Mouse (Mus musculus): ENCODE measurements around the gene Il4i1. TPM values are rescaled to one million over a fixed set of nuclear protein-coding genes. Genes with fewer than 3 reads are reported as not detected.

Il4i1 gene
- polyA plus RNA-seq, 1 experiment = 9.7 TPM

- H3K4me1 ChIP-seq (ENCODE audit: control insufficient read depth, insufficient read depth, low read length) = no peaks in the 10 kb centered on the region
- DNase-seq = no peak
- no peak for TF ChIP-seq POLR2A (IDR thresholded peaks at IDR 0.05; ENCODE audit: low read depth, low read length)
- TF ChIP-seq CTCF (conservative IDR thresholded peaks at IDR 0.05; ENCODE audit: insufficient read depth, insufficient read length, low read depth, low read length) = no peak
- 72% methylated on average over 3 of the region's 3 CpGs for WGBS
- no peaks in the 10 kb centered on the region for H3K27me3 ChIP-seq (replicated peaks; ENCODE audit: control insufficient read depth, insufficient read depth, low read length)
- H3K4me3 ChIP-seq (ENCODE audit: insufficient read depth, low read depth, low read length) = no peak overlapping the region
- H3K36me3 ChIP-seq (ENCODE audit: control insufficient read depth, insufficient read depth, low read length) = no peaks in the 10 kb centered on the region
- no peak overlapping the region for H3K27ac ChIP-seq (ENCODE audit: insufficient read depth, low read depth, low read length)
Observed at GRCm38 (mm10) chr7:44789531-44789930, 26.7 kb upstream of the Il4i1 start.

DNA sequence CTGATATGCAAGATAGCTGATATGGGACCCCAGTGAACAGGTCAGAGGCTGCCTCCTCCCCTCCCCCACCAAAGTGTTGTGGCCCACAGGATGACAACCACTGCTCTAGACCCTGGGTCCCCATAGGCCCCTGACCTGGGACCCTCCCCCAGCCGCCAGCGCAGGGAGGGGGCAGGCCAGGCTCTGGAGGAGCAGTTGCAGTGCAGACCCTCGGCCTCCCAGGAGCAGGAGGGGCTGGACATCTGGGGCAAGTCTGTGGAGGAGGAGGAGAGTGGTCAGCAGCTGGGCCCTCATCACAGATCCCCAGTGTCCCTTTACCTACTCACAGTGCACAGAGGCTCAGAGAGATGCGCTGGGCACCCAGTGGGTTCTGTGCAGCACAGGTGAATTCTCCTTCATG lies 26.1 kb upstream of the Il4i1 start:
- 46% methylated on average over 4 of the region's 4 CpGs for WGBS
- H3K36me3 ChIP-seq (ENCODE audit: control insufficient read depth, insufficient read depth, low read length) = no peaks in the 10 kb centered on the region
- DNase-seq = no peak

DNA sequence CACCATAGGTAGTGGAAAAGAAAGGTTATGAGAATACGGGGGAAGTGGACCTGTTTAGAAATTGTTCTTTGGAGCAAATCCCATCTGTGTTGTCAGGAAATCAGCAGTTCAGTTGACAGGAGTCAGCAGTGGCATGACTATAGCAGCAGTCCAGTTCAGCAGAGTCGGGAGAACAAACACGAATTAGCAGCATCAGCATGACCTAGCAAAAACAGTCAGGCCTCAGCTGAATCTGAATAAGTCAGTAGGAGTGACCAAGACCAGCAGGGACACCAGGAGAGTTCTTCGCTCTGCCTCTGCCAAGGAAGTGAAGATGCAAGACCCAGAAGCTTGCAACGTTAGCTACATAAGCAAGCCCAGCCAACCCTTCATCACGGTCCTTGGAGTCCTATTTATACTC lies 23.4 kb upstream of the Il4i1 start:
- no peak for TF ChIP-seq CTCF (conservative IDR thresholded peaks at IDR 0.05; ENCODE audit: insufficient read depth, insufficient read length, low read depth, low read length)
- TF ChIP-seq POLR2A (IDR thresholded peaks at IDR 0.05; ENCODE audit: low read depth, low read length) = no peak
- Histone ChIP-seq H3K27ac (ENCODE audit: insufficient read depth, low read depth, low read length) (no peak overlapping the region), H3K36me3 (ENCODE audit: control insufficient read depth, insufficient read depth, low read length) (no peaks in the 10 kb centered on the region), H3K27me3 (replicated peaks; ENCODE audit: control insufficient read depth, insufficient read depth, low read length) (no peaks in the 10 kb centered on the region), H3K4me3 (ENCODE audit: insufficient read depth, low read depth, low read length) (no peak overlapping the region), H3K4me1 (ENCODE audit: control insufficient read depth, insufficient read depth, low read length) (no peaks in the 10 kb centered on the region)
- WGBS = 75% methylated on average over 6 of the region's 6 CpGs
- DNase-seq = no peak

More for the DNA sequence above, 26.1 kb upstream of the Il4i1 start:
- no peak for TF ChIP-seq CTCF (conservative IDR thresholded peaks at IDR 0.05; ENCODE audit: insufficient read depth, insufficient read length, low read depth, low read length)
- TF ChIP-seq POLR2A (IDR thresholded peaks at IDR 0.05; ENCODE audit: low read depth, low read length) = no peak
- no peaks in the 10 kb centered on the region for H3K27me3 ChIP-seq (replicated peaks; ENCODE audit: control insufficient read depth, insufficient read depth, low read length)
- H3K4me3 ChIP-seq (ENCODE audit: insufficient read depth, low read depth, low read length) = no peak overlapping the region
- H3K27ac ChIP-seq (ENCODE audit: insufficient read depth, low read depth, low read length) = no peak overlapping the region
- no peaks in the 10 kb centered on the region for H3K4me1 ChIP-seq (ENCODE audit: control insufficient read depth, insufficient read depth, low read length)

- TF ChIP-seq CTCF (conservative IDR thresholded peaks at IDR 0.05; ENCODE audit: insufficient read depth, insufficient read length, low read depth, low read length) (no peak), POLR2A (IDR thresholded peaks at IDR 0.05; ENCODE audit: low read depth, low read length) (no peak)
- Histone ChIP-seq H3K4me3 (ENCODE audit: insufficient read depth, low read depth, low read length) (no peak overlapping the region), H3K36me3 (ENCODE audit: control insufficient read depth, insufficient read depth, low read length) (no peaks in the 10 kb centered on the region), H3K27me3 (replicated peaks; ENCODE audit: control insufficient read depth, insufficient read depth, low read length) (no peaks in the 10 kb centered on the region), H3K27ac (ENCODE audit: insufficient read depth, low read depth, low read length) (no peak overlapping the region), H3K4me1 (ENCODE audit: control insufficient read depth, insufficient read depth, low read length) (no peaks in the 10 kb centered on the region)
- 87% methylated on average over 2 of the region's 2 CpGs for WGBS
- DNase-seq = no peak
Observed at GRCm38 (mm10) chr7:44808927-44809326, 7.3 kb upstream of the Il4i1 start.

DNA sequence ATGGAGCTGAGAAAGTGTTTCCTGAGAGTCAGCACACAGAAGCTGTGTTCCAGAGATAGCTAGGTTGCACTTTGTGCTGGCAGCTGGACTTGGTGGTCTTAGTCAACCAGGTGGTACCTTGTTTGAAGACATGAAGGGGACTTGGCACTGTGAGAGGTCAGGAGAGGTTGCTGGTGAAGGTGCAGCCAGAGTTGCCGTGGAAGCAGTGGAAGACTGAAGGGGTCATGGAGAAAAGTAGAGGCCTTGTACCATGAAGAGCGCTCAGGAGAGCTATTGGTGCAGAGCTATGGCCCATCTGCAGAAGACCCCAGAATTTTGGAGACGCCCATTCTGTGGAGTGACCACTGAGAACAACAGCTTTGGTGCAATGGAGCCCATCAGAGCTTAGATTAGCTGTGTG lies 6.7 kb upstream of the Il4i1 start:
- H3K27me3 ChIP-seq (replicated peaks; ENCODE audit: control insufficient read depth, insufficient read depth, low read length) = no peaks in the 10 kb centered on the region
- no peak for DNase-seq
- H3K4me1 ChIP-seq (ENCODE audit: control insufficient read depth, insufficient read depth, low read length) = no peaks in the 10 kb centered on the region
- no peak overlapping the region for H3K27ac ChIP-seq (ENCODE audit: insufficient read depth, low read depth, low read length)
- WGBS = 92% methylated on average over 3 of the region's 3 CpGs
- no peak overlapping the region for H3K4me3 ChIP-seq (ENCODE audit: insufficient read depth, low read depth, low read length)
- no peaks in the 10 kb centered on the region for H3K36me3 ChIP-seq (ENCODE audit: control insufficient read depth, insufficient read depth, low read length)
- no peak for TF ChIP-seq CTCF (conservative IDR thresholded peaks at IDR 0.05; ENCODE audit: insufficient read depth, insufficient read length, low read depth, low read length)
- no peak for TF ChIP-seq POLR2A (IDR thresholded peaks at IDR 0.05; ENCODE audit: low read depth, low read length)

GRCm38 (mm10) chr7:44810365-44810764 lies 5.8 kb upstream of the Il4i1 start:
- no peak overlapping the region for H3K4me3 ChIP-seq (ENCODE audit: insufficient read depth, low read depth, low read length)
- no peaks in the 10 kb centered on the region for H3K36me3 ChIP-seq (ENCODE audit: control insufficient read depth, insufficient read depth, low read length)
- TF ChIP-seq POLR2A (IDR thresholded peaks at IDR 0.05; ENCODE audit: low read depth, low read length) = no peak
- TF ChIP-seq CTCF (conservative IDR thresholded peaks at IDR 0.05; ENCODE audit: insufficient read depth, insufficient read length, low read depth, low read length) = no peak
- DNase-seq = no peak
- no peaks in the 10 kb centered on the region for H3K27me3 ChIP-seq (replicated peaks; ENCODE audit: control insufficient read depth, insufficient read depth, low read length)
- 0 out of 2 replicates have a peak, but pooled peaks cover 2% of the 10 kb centered on the region for H3K4me1 ChIP-seq (ENCODE audit: control insufficient read depth, insufficient read depth, low read length)
- 74% methylated on average over 4 of the region's 4 CpGs for WGBS
- no peak overlapping the region for H3K27ac ChIP-seq (ENCODE audit: insufficient read depth, low read depth, low read length)

DNA sequence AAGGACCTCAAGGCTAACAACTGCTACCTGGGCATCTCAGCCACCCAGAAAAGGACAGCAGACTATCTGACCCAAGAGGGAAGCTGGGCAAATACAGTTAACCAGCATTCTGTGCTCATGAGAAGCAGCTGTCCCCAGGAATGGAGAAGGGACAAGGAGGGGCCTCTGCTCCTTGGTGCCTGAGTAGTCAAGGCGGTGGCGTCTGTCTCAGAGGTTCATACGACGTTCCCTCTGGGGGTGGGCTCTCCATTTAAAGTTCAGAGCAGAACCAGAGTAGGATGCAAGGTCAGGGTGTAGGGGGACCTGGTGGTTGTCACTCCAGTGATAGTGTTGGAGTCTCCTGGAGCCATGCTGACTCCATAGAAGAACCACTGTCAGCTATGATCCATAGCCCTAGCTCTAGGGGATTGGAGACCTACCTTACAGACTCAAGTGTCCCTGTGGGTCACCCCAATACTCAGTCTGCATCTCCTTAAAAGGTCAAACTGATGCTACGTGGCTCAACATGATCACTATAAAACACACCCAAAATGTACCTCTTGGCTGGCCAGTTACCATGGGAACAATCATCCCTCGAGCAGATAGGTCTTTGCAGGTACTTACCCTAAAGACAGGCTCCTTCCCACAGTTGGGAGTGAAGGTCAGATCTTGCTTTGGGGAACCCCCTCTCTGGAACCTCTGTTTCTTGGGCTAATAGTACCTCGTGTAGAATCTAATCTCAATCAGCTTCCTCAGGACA lies 5.2 kb upstream of the Il4i1 start:
- TF ChIP-seq CTCF (conservative IDR thresholded peaks at IDR 0.05; ENCODE audit: insufficient read depth, insufficient read length, low read depth, low read length) = no peak
- no peak for TF ChIP-seq POLR2A (IDR thresholded peaks at IDR 0.05; ENCODE audit: low read depth, low read length)
- H3K4me1 ChIP-seq (ENCODE audit: control insufficient read depth, insufficient read depth, low read length) = 0 out of 2 replicates have a peak, but pooled peaks cover 2% of the 10 kb centered on the region
- no peaks in the 10 kb centered on the region for H3K36me3 ChIP-seq (ENCODE audit: control insufficient read depth, insufficient read depth, low read length)
- WGBS = 93% methylated on average over 7 of the region's 7 CpGs
- no peak for DNase-seq
- no peak overlapping the region for H3K4me3 ChIP-seq (ENCODE audit: insufficient read depth, low read depth, low read length)
- no peaks in the 10 kb centered on the region for H3K27me3 ChIP-seq (replicated peaks; ENCODE audit: control insufficient read depth, insufficient read depth, low read length)
- H3K27ac ChIP-seq (ENCODE audit: insufficient read depth, low read depth, low read length) = no peak overlapping the region
